Mouse (Mus musculus) neural tube, embryonic 14.5 days (tissue): Measurements from ENCODE around the gene Col25a1. TPM values are rescaled to one million over a fixed set of nuclear protein-coding genes. Genes with fewer than 3 reads are reported as not detected.

Experiments
- ATAC-seq: fragments of 200-750 bp; cut with Nextera tagmentation; 2 replicates; pipeline ENCODE4 v1.8.0; 2017; ENCODE audit warnings: low read depth, mild to moderate bottlenecking, moderate TSS enrichment, moderate library complexity
- H3K27ac ChIP-seq: fragments of 300-500 bp; sonication (generic); 2 replicates; pipeline ENCODE4 v1.5.1; 2014; ENCODE audit warnings: low read depth, mild to moderate bottlenecking, control low read depth, low read length, moderate library complexity, mixed read lengths
- H3K27me3 ChIP-seq: fragments of 300-500 bp; sonication (generic); 2 replicates; pipeline ENCODE4 v1.6.1; 2014; ENCODE audit warnings: low read length; ENCODE audit not compliant: control insufficient read depth, insufficient read depth
- H3K36me3 ChIP-seq: fragments of 300-500 bp; sonication (generic); 2 replicates; pipeline ENCODE4 v1.6.1; 2014; ENCODE audit warnings: low read length, mixed read lengths; ENCODE audit not compliant: control insufficient read depth, insufficient read depth
- H3K4me1 ChIP-seq: fragments of 300-500 bp; sonication (generic); 2 replicates; pipeline ENCODE4 v1.6.1; 2014; ENCODE audit warnings: low read length; ENCODE audit not compliant: control insufficient read depth, insufficient read depth
- H3K4me2 ChIP-seq: fragments of 300-500 bp; sonication (generic); 2 replicates; pipeline ENCODE4 v1.6.1; 2014; ENCODE audit warnings: mild to moderate bottlenecking, low read depth, low read length, control low read depth
- H3K4me3 ChIP-seq: fragments of 300-500 bp; sonication (generic); 2 replicates; pipeline ENCODE4 v1.5.1; 2014; ENCODE audit warnings: low read depth, low read length, control low read depth, mixed read lengths
- H3K9ac ChIP-seq: fragments of 300-500 bp; sonication (generic); replicated peaks from 2 replicates; pipeline ENCODE4 v1.6.1; 2014; ENCODE audit warnings: low read depth, mild to moderate bottlenecking, control low read depth, low read length, mixed read lengths
- H3K9me3 ChIP-seq: fragments of 300-500 bp; sonication (generic); 2 replicates; pipeline ENCODE4 v1.6.1; 2016; ENCODE audit warnings: low read length; ENCODE audit not compliant: control insufficient read depth
- WGBS: fragments of 180-500 bp; shearing (Covaris S2); extraction: QIAGEN DNeasy Blood & Tissue Kit; methylation state at CpG from one replicate; pipeline ENCODE4 v1.1.7; 2014; 5-methylcytosine and 5-hydroxymethylcytosine counted together
- polyA plus RNA-seq: library from polyadenylated mRNA; unstranded; fragments of >200 nt; fragmentation: Nextera tagmentation; extraction: Ambion mirVana; gene quantifications from 2 replicates; pipeline ENCODE4 v1.2.1, GENCODE M21; 2014

The Col25a1 gene
- polyA plus RNA-seq, 1 experiment from 2014 or later, result 10.5 TPM

DNA sequence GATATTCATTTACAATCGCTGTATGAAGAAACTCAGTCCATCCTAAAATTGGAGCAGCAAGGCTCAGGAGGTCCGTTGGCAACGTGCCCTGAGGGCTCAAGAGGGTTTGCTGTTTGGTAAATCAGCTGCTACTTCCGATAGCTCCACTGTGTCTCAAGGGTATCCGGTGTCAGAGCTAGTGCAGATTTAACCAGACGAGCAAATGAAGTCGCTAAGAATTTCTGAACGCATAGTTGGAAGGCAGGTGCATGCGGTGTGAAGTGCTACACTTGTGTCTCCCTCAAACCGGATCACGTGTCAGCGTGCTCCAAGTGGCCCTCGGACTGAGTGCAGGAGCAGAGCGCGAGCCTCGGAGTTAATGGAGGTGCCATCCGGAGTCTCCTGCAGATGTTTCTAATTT lies 448.2 kb downstream of the Col25a1 start:
- no peak overlapping the region for H3K9ac ChIP-seq
- H3K4me1 ChIP-seq, result no peaks in the 10 kb centered on the region
- H3K4me2 ChIP-seq, result no peak overlapping the region
- H3K4me3 ChIP-seq, result no peak overlapping the region
- H3K36me3 ChIP-seq, result no peaks in the 10 kb centered on the region
- WGBS, result 70% methylated on average over 17 of the region's 17 CpGs
- H3K9me3 ChIP-seq, result no peaks in the 10 kb centered on the region
- ATAC-seq, result no peak
- H3K27ac ChIP-seq, result no peak overlapping the region
- H3K27me3 ChIP-seq, result no peaks in the 10 kb centered on the region

DNA sequence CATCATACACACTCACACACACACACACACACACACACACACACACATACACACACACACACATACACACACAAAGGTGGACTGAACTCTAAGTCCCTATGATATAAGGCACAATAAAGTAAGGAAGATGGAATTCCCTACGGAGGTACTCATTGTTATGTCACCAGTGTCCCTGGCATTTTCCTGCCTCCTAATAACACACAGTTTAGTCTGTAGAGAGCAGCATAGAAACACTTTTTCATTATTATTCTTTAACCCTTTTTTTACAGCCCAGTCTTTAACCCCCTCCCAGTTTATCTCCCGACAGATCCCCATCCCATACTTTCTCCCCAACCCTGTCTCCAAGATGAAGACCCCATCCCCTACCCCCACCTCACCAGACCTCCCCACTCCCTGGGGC lies 450.3 kb downstream of the Col25a1 start:
- no peaks in the 10 kb centered on the region for H3K9me3 ChIP-seq
- H3K27ac ChIP-seq, result no peak overlapping the region
- ATAC-seq, result no peak
- no peaks in the 10 kb centered on the region for H3K36me3 ChIP-seq
- no peak overlapping the region for H3K4me3 ChIP-seq
- 68% methylated on average over 2 of the region's 2 CpGs for WGBS
- no peaks in the 10 kb centered on the region for H3K27me3 ChIP-seq
- H3K4me2 ChIP-seq, result no peak overlapping the region
- no peaks in the 10 kb centered on the region for H3K4me1 ChIP-seq
- no peak overlapping the region for H3K9ac ChIP-seq

GRCm38 (mm10) chr3:130582903-130583664 lies 451.8 kb downstream of the Col25a1 start:
- WGBS, result 83% methylated on average over 13 of the region's 13 CpGs

GRCm38 (mm10) chr3:130584007-130584406 lies 452.7 kb downstream of the Col25a1 start:
- H3K4me1 ChIP-seq, result no peaks in the 10 kb centered on the region
- 84% methylated on average over 7 of the region's 7 CpGs for WGBS
- no peak overlapping the region for H3K4me2 ChIP-seq
- H3K9ac ChIP-seq, result no peak overlapping the region
- ATAC-seq, result no peak
- H3K27me3 ChIP-seq, result no peaks in the 10 kb centered on the region
- no peaks in the 10 kb centered on the region for H3K9me3 ChIP-seq
- no peak overlapping the region for H3K27ac ChIP-seq
- H3K4me3 ChIP-seq, result no peak overlapping the region
- no peaks in the 10 kb centered on the region for H3K36me3 ChIP-seq

More at GRCm38 (mm10) chr3:130582903-130583664, 451.8 kb downstream of the Col25a1 start:
- Histone ChIP-seq H3K27me3 (no peaks in the 10 kb centered on the region), H3K4me2 (no peak overlapping the region), H3K9me3 (no peaks in the 10 kb centered on the region), H3K4me3 (no peak overlapping the region), H3K4me1 (no peaks in the 10 kb centered on the region), H3K27ac (no peak overlapping the region), H3K36me3 (no peaks in the 10 kb centered on the region), H3K9ac (no peak overlapping the region)
- no peak for ATAC-seq

GRCm38 (mm10) chr3:130595050-130595449 lies 463.7 kb downstream of the Col25a1 start:
- Histone ChIP-seq H3K4me1 (no peaks in the 10 kb centered on the region), H3K4me2 (no peak overlapping the region), H3K4me3 (no peak overlapping the region), H3K27me3 (no peaks in the 10 kb centered on the region), H3K9ac (no peak overlapping the region), H3K9me3 (no peaks in the 10 kb centered on the region), H3K27ac (no peak overlapping the region), H3K36me3 (no peaks in the 10 kb centered on the region)
- ATAC-seq, result no peak
- WGBS, result 92% methylated on average over 8 of the region's 8 CpGs

DNA sequence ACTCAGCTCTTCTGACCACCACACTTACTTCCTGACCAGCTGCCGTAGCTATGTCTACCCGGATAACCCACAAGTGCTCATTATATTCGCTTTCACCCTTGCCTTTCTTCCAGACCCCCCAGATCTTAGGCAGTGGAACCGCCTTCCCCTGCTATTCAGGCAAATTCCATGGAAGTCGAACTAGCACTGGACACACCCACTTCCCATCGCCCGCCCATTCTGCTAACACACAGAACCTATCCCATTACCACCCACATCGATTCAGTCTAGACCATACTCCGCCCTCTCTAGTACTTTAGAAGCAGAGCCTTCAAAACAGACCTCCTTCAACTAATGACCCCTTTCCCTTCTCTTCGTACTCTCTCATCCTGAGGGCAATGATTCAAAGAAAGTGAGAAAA lies 470.2 kb downstream of the Col25a1 start:
- Histone ChIP-seq H3K4me3 (no peak overlapping the region), H3K4me1 (no peaks in the 10 kb centered on the region), H3K36me3 (no peaks in the 10 kb centered on the region), H3K9ac (no peak overlapping the region), H3K9me3 (no peaks in the 10 kb centered on the region), H3K4me2 (no peak overlapping the region), H3K27me3 (no peaks in the 10 kb centered on the region), H3K27ac (no peak overlapping the region)
- ATAC-seq, result no peak
- WGBS, result 79% methylated on average over 10 of the region's 10 CpGs

- no peaks in the 10 kb centered on the region for H3K4me1 ChIP-seq
- H3K9me3 ChIP-seq, result no peaks in the 10 kb centered on the region
- WGBS, result 94% methylated on average over 2 of the region's 2 CpGs
- ATAC-seq, result no peak
- H3K9ac ChIP-seq, result no peak overlapping the region
- H3K4me2 ChIP-seq, result no peak overlapping the region
- no peaks in the 10 kb centered on the region for H3K36me3 ChIP-seq
- H3K27ac ChIP-seq, result no peak overlapping the region
- no peaks in the 10 kb centered on the region for H3K27me3 ChIP-seq
- H3K4me3 ChIP-seq, result no peak overlapping the region
Observed at GRCm38 (mm10) chr3:130607924-130608323, 476.6 kb downstream of the Col25a1 start.

- no peak overlapping the region for H3K9ac ChIP-seq
- no peaks in the 10 kb centered on the region for H3K27me3 ChIP-seq
- H3K27ac ChIP-seq, result no peak overlapping the region
- no peaks in the 10 kb centered on the region for H3K36me3 ChIP-seq
- no peaks in the 10 kb centered on the region for H3K4me1 ChIP-seq
- 91% methylated on average over 9 of the region's 9 CpGs for WGBS
- ATAC-seq, result no peak
- H3K4me2 ChIP-seq, result no peak overlapping the region
- no peak overlapping the region for H3K4me3 ChIP-seq
- H3K9me3 ChIP-seq, result no peaks in the 10 kb centered on the region
Observed at GRCm38 (mm10) chr3:130614444-130614843, 483.1 kb downstream of the Col25a1 start.

DNA sequence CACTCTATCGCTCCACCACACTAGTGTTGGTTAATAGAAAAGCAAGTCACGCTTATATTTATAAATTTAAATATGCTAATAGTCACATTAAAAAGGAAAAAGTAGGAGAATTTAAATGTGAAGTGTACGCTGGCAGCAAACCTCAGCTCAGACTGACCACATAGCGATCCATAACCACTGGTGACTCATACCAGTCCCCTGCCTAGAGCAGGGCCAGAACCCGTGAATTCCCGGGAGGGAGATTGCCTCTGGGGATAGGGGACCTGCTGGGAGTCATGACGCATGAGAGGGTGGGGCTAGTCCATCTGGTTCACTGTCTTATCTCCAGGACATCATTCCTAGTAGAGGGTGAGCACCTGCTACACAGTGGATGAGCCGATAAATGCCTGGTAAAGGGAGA lies 484.3 kb downstream of the Col25a1 start:
- no peak for ATAC-seq
- Histone ChIP-seq H3K9ac (no peak overlapping the region), H3K4me3 (no peak overlapping the region)

More for the DNA sequence above, 484.3 kb downstream of the Col25a1 start:
- Histone ChIP-seq H3K27me3 (no peaks in the 10 kb centered on the region), H3K4me1 (no peaks in the 10 kb centered on the region), H3K4me2 (no peak overlapping the region), H3K27ac (no peak overlapping the region), H3K9me3 (no peaks in the 10 kb centered on the region), H3K36me3 (no peaks in the 10 kb centered on the region)
- 56% methylated on average over 8 of the region's 8 CpGs for WGBS
